Mouse (Mus musculus) neural tube, embryonic 12.5 days (tissue): ENCODE measurements around the gene Arhgef28. TPM values are rescaled to one million over a fixed set of nuclear protein-coding genes. Genes with fewer than 3 reads are reported as not detected.
A peak's percentile ranks its signal among the peaks of the same experiment; 100 is the strongest.

Source experiments
- ATAC-seq: fragments of 200-750 bp; cut with Nextera tagmentation; 2 replicates; pipeline ENCODE4 v1.8.0; 2017; ENCODE audit warnings: low read depth, mild to moderate bottlenecking, moderate TSS enrichment, moderate library complexity; ENCODE audit not compliant: low FRiP score
- H3K27ac ChIP-seq: fragments of 300-500 bp; sonication (generic); 2 replicates; pipeline ENCODE4 v1.5.1; 2016
- H3K27me3 ChIP-seq: fragments of 300-500 bp; sonication (generic); replicated peaks from 2 replicates; pipeline ENCODE4 v1.6.1; 2016; ENCODE audit warnings: mild to moderate bottlenecking
- H3K36me3 ChIP-seq: fragments of 300-500 bp; sonication (generic); 2 replicates; pipeline ENCODE4 v1.6.1; 2016; ENCODE audit warnings: mild to moderate bottlenecking
- H3K4me1 ChIP-seq: fragments of 300-500 bp; sonication (generic); 2 replicates; pipeline ENCODE4 v1.6.1; 2016
- H3K4me2 ChIP-seq: fragments of 300-500 bp; sonication (generic); replicated peaks from 2 replicates; pipeline ENCODE4 v1.6.1; 2016; ENCODE audit warnings: mild to moderate bottlenecking
- H3K4me3 ChIP-seq: fragments of 300-500 bp; sonication (generic); 2 replicates; pipeline ENCODE4 v1.5.1; 2016
- H3K9ac ChIP-seq: fragments of 300-500 bp; sonication (generic); 2 replicates; pipeline ENCODE4 v1.6.1; 2016; ENCODE audit warnings: mild to moderate bottlenecking
- H3K9me3 ChIP-seq: fragments of 300-500 bp; sonication (generic); 2 replicates; pipeline ENCODE4 v1.6.1; 2016; ENCODE audit warnings: mild to moderate bottlenecking
- WGBS: fragments of 180-500 bp; shearing (Covaris S2); methylation state at CpG from one replicate; pipeline ENCODE4 v1.1.7; 2016; 5-methylcytosine and 5-hydroxymethylcytosine counted together
- polyA plus RNA-seq: library from polyadenylated mRNA; unstranded; fragments of >200 nt; fragmentation: Nextera tagmentation; extraction: Ambion mirVana; gene quantifications from 2 replicates; pipeline ENCODE4 v1.2.1, GENCODE M21; 2016

Arhgef28 gene
- polyA plus RNA-seq, 1 experiment from 2014 or later: 11.7 TPM

GRCm38 (mm10) chr13:98210137-98210536 lies 3.9 kb upstream of the Arhgef28 start:
- H3K4me2 ChIP-seq: no peak overlapping the region
- H3K4me3 ChIP-seq: no peak overlapping the region
- H3K27ac ChIP-seq: no peak overlapping the region
- no peak for ATAC-seq
- peaks cover 8% of the 10 kb centered on the region; the same call in 1 of the 2 replicates for H3K4me1 ChIP-seq
- no peaks in the 10 kb centered on the region for H3K27me3 ChIP-seq
- no peak overlapping the region for H3K9ac ChIP-seq
- no peaks in the 10 kb centered on the region for H3K36me3 ChIP-seq
- WGBS: 85% methylated on average over 7 of the region's 7 CpGs
- H3K9me3 ChIP-seq: no peaks in the 10 kb centered on the region

GRCm38 (mm10) chr13:98208842-98209241 lies 2.6 kb upstream of the Arhgef28 start:
- no peak overlapping the region for H3K4me2 ChIP-seq
- H3K36me3 ChIP-seq: no peaks in the 10 kb centered on the region
- H3K9me3 ChIP-seq: no peaks in the 10 kb centered on the region
- no peak overlapping the region for H3K9ac ChIP-seq
- H3K4me1 ChIP-seq: peaks cover 10% of the 10 kb centered on the region; the same call in 1 of the 2 replicates
- WGBS: 39% methylated on average over 9 of the region's 9 CpGs
- no peak for ATAC-seq
- H3K27ac ChIP-seq: no peak overlapping the region
- H3K27me3 ChIP-seq: no peaks in the 10 kb centered on the region
- H3K4me3 ChIP-seq: no peak overlapping the region

- peaks cover 10% of the 10 kb centered on the region; the same call in 1 of the 2 replicates for H3K4me1 ChIP-seq
- H3K9ac ChIP-seq: peak overlapping the region; percentile 72
- no peak overlapping the region for H3K27ac ChIP-seq
- H3K4me3 ChIP-seq: peak overlapping the region; percentile 67
- H3K4me2 ChIP-seq: peak overlapping the region; percentile 99
- no peaks in the 10 kb centered on the region for H3K36me3 ChIP-seq
- no peaks in the 10 kb centered on the region for H3K27me3 ChIP-seq
- H3K9me3 ChIP-seq: no peaks in the 10 kb centered on the region
- peak; percentile 78; the same call in 1 of the 2 replicates for ATAC-seq
- under 1% methylated on average over 13 of the region's 13 CpGs for WGBS
These were observed 269 bp upstream of the Arhgef28 start for GRCm38 (mm10) chr13:98206546-98206870.

- H3K9me3 ChIP-seq: no peaks in the 10 kb centered on the region
- H3K27me3 ChIP-seq: no peaks in the 10 kb centered on the region
- no peak for ATAC-seq
- no peak overlapping the region for H3K27ac ChIP-seq
- H3K4me2 ChIP-seq: peak overlapping the region; percentile 99
- no peaks in the 10 kb centered on the region for H3K36me3 ChIP-seq
- 24% methylated on average over 8 of the region's 8 CpGs for WGBS
- H3K4me1 ChIP-seq: peaks cover 10% of the 10 kb centered on the region; the same call in 1 of the 2 replicates
- H3K4me3 ChIP-seq: 0 out of 2 replicates have a peak overlapping the region, but pooled peaks have one; percentile 67
- peak overlapping the region; percentile 72; the same call in 1 of the 2 replicates for H3K9ac ChIP-seq
These were observed 1.1 kb downstream of the Arhgef28 start for GRCm38 (mm10) chr13:98205111-98205510.

- Histone ChIP-seq H3K27ac (no peak overlapping the region), H3K36me3 (no peaks in the 10 kb centered on the region), H3K4me2 (no peak overlapping the region), H3K9me3 (no peaks in the 10 kb centered on the region), H3K27me3 (no peaks in the 10 kb centered on the region), H3K4me3 (no peak overlapping the region), H3K9ac (no peak overlapping the region), H3K4me1 (peaks cover 10% of the 10 kb centered on the region; the same call in 1 of the 2 replicates)
- no peak for ATAC-seq
- 92% methylated on average over 8 of the region's 8 CpGs for WGBS
These were observed 1.9 kb downstream of the Arhgef28 start for GRCm38 (mm10) chr13:98204371-98204770.

GRCm38 (mm10) chr13:98201436-98201835 lies 4.8 kb downstream of the Arhgef28 start:
- ATAC-seq: no peak
- H3K4me1 ChIP-seq: peaks cover 10% of the 10 kb centered on the region; the same call in 1 of the 2 replicates

GRCm38 (mm10) chr13:98192596-98192995 lies 13.6 kb downstream of the Arhgef28 start:
- Histone ChIP-seq H3K9ac (no peak overlapping the region), H3K36me3 (no peaks in the 10 kb centered on the region), H3K4me2 (no peak overlapping the region), H3K9me3 (no peaks in the 10 kb centered on the region), H3K4me1 (no peaks in the 10 kb centered on the region), H3K27me3 (no peaks in the 10 kb centered on the region), H3K4me3 (no peak overlapping the region), H3K27ac (no peak overlapping the region)
- ATAC-seq: no peak
- 86% methylated on average over 10 of the region's 10 CpGs for WGBS

More at GRCm38 (mm10) chr13:98201436-98201835, 4.8 kb downstream of the Arhgef28 start:
- Histone ChIP-seq H3K36me3 (no peaks in the 10 kb centered on the region), H3K9me3 (no peaks in the 10 kb centered on the region), H3K27ac (no peak overlapping the region), H3K27me3 (no peaks in the 10 kb centered on the region), H3K4me2 (no peak overlapping the region), H3K4me3 (no peak overlapping the region), H3K9ac (no peak overlapping the region)
- WGBS: 68% methylated on average over 9 of the region's 9 CpGs

- H3K36me3 ChIP-seq: no peaks in the 10 kb centered on the region
- no peak overlapping the region for H3K27ac ChIP-seq
- H3K4me2 ChIP-seq: no peak overlapping the region
- H3K9ac ChIP-seq: no peak overlapping the region
- no peaks in the 10 kb centered on the region for H3K27me3 ChIP-seq
- no peaks in the 10 kb centered on the region for H3K9me3 ChIP-seq
- WGBS: 97% methylated on average over 2 of the region's 2 CpGs
- no peak overlapping the region for H3K4me3 ChIP-seq
- no peaks in the 10 kb centered on the region for H3K4me1 ChIP-seq
- ATAC-seq: no peak
These were observed 17.7 kb downstream of the Arhgef28 start for GRCm38 (mm10) chr13:98188500-98188899.

- H3K27ac ChIP-seq: no peak overlapping the region
- H3K4me1 ChIP-seq: no peaks in the 10 kb centered on the region
- H3K4me2 ChIP-seq: no peak overlapping the region
- no peaks in the 10 kb centered on the region for H3K27me3 ChIP-seq
- no peak overlapping the region for H3K4me3 ChIP-seq
- no peaks in the 10 kb centered on the region for H3K36me3 ChIP-seq
- 98% methylated on average over 1 of the region's 1 CpGs for WGBS
- ATAC-seq: no peak
- no peaks in the 10 kb centered on the region for H3K9me3 ChIP-seq
- no peak overlapping the region for H3K9ac ChIP-seq
These were observed 18.3 kb downstream of the Arhgef28 start for GRCm38 (mm10) chr13:98187904-98188303.

GRCm38 (mm10) chr13:98186179-98186578 lies 20.1 kb downstream of the Arhgef28 start:
- Histone ChIP-seq H3K4me1 (no peaks in the 10 kb centered on the region), H3K36me3 (no peaks in the 10 kb centered on the region), H3K27me3 (no peaks in the 10 kb centered on the region), H3K4me3 (no peak overlapping the region), H3K9ac (no peak overlapping the region), H3K9me3 (no peaks in the 10 kb centered on the region), H3K4me2 (no peak overlapping the region), H3K27ac (no peak overlapping the region)
- WGBS: 62% methylated on average over 5 of the region's 5 CpGs
- ATAC-seq: no peak

- ATAC-seq: no peak
- Histone ChIP-seq H3K27ac (no peak overlapping the region), H3K4me2 (no peak overlapping the region), H3K4me3 (no peak overlapping the region), H3K27me3 (no peaks in the 10 kb centered on the region), H3K9me3 (no peaks in the 10 kb centered on the region), H3K36me3 (no peaks in the 10 kb centered on the region), H3K9ac (no peak overlapping the region), H3K4me1 (no peaks in the 10 kb centered on the region)
- WGBS: 38% methylated on average over 3 of the region's 3 CpGs
These were observed 21.6 kb downstream of the Arhgef28 start for GRCm38 (mm10) chr13:98184632-98185031.

- H3K9ac ChIP-seq: no peak overlapping the region
- no peak overlapping the region for H3K27ac ChIP-seq
- H3K4me2 ChIP-seq: no peak overlapping the region
- no peaks in the 10 kb centered on the region for H3K36me3 ChIP-seq
- no peaks in the 10 kb centered on the region for H3K27me3 ChIP-seq
- H3K4me1 ChIP-seq: no peaks in the 10 kb centered on the region
- no peak overlapping the region for H3K4me3 ChIP-seq
- WGBS: 87% methylated on average over 21 of the region's 21 CpGs
- no peak for ATAC-seq
- no peaks in the 10 kb centered on the region for H3K9me3 ChIP-seq
These were observed 22.9 kb downstream of the Arhgef28 start for GRCm38 (mm10) chr13:98183157-98183878.

- Histone ChIP-seq H3K9ac (no peak overlapping the region), H3K27me3 (no peaks in the 10 kb centered on the region), H3K4me2 (no peak overlapping the region), H3K27ac (no peak overlapping the region), H3K36me3 (no peaks in the 10 kb centered on the region), H3K4me3 (no peak overlapping the region), H3K9me3 (no peaks in the 10 kb centered on the region), H3K4me1 (no peaks in the 10 kb centered on the region)
- ATAC-seq: no peak
- 94% methylated on average over 11 of the region's 11 CpGs for WGBS
These were observed 23.9 kb downstream of the Arhgef28 start for GRCm38 (mm10) chr13:98182330-98182729.
